Mouse (Mus musculus) mesoderm, embryonic 11.5 days (tissue): ENCODE measurements at regions not wholly inside any gene's neighbourhood (a gene's known extent, or its start where the extent isn't known, plus 50 kb on each side); places are given as distances from the start of the nearest gene placed in this dataset.

ENCODE experiments used
- DNase-seq: peaks from one replicate; pipeline ENCODE4 v3.0.0-alpha.2; 2012; ENCODE audit warnings: low read depth, low spot score

DNA sequence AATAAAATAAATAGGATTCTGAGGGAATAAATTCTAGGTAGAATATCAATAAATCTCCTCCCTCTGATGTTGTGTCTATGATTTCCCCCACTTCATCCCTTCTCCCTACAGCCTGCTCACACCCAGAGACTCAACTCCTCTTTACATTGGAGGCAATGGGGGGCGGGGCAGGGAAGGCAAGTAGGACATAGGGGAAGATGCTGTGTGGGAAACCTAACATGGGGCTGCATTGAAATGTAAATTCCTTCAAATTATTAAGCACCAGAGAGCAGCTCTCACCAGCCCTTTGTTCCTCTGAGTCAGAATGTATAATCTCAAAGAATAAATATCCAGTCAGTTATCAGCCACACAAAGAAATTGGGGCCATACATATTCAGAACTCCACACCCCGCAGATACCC lies 91.6 kb downstream of the Nuf2 start:
- peak; percentile 32 for DNase-seq

DNA sequence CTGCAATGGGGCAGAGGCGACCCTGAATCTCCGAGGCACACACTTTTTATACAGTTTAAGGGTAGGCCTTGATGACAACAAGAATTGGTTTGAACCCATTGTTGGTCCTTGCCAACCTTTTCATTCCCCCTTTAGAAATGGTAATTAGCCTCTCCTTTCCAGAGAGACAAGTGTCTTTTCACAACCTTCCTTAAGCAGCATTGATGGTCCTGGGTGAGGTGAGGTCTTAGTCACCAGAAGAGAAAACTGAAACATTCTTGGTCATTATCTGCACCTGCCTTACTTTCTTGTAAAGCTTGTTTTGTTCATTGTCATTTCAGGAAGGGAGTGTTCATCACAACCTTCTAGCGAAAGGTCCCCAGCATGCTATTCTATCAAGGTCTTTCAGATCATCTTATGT lies 93.3 kb downstream of the Nuf2 start:
- DNase-seq = no peak

DNA sequence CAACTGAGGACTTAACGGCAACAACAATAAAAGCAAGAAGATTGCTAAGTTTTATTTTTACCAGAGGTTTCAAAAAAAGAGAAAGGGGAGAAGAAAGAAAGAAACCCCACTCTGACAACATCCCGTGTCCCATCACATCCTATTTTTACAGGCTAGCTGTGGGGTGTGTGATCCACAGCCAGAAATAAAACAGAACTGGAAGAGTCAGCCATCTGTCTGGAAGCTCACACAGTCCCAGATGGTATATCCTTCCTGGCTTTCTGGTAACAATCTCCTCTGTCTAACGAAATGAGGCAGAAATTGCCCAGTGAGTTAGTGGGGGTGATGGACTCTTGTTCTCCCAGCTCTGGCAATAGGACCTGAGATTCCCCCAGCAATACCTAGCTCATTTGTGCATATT lies 108.9 kb downstream of the Nuf2 start:
- no peak for DNase-seq

DNA sequence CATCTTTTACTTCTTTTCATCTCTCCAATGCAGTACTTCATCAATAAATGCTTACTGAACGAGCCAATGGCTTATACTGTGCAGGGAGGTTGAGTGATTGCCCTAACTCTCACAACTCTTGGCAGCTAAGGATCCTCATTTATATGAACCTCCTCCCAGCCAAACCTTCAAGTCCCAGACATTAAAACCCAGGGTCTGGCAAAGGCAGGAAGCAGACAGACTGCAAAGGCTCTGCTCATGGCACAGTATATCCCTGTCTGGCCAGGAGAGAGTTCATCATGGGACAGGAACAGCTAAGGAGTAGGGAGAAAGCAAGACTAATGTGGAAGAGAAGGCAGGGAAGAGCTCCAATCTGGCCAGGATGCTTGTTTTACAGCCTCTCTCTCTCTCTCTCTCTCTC lies 109.6 kb downstream of the Nuf2 start:
- no peak for DNase-seq

DNA sequence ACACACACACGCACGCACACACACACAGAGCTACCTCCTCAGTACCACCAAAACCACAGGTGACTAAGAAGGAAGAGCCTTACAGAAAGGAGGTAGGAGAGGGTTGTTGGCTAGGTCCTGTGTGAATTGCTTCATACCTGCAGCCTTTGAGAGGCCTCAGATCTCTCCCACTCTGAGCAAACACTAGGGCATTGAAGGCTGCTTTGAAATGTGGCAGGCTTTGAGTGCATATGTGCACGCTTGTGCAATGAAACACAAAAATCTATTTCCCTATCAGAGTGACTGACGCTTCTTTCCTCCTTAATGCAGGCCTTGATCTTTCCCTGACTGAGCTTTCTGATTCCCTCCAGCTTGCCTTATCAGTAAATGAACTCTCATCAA lies 112.6 kb downstream of the Nuf2 start:
- no peak for DNase-seq

DNA sequence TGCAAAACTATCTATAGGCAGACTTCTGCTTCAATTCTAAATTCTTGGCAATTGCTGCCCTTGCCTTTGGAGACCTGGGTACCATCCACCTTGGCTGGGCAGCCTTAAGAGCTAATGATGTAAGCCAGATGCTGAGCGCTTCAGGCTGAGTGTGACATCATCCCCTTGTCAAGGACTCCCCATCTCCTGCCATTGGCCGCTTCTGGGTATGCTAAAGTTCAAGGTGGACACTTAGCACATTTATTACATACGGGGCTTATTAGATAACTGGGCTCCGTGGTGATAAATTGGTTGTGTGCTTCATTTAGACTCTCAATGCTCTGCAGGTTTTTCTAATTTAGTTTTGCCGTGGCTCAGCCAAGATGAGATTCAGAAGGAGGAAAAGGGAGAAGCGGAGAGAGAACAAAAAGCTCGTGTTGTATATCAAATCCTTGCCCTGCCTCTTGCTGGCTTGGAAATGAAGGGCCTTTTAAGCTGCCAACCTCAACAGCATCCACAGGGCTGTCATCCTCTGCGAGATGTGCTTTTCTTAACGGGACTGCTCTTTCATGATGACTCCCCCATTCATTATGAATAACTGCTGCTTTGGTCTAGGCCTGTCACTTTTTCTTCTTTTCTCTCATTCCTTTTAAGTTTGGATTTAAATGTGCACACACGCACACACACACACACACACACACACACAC lies 113.1 kb downstream of the Nuf2 start:
- no peak for DNase-seq

DNA sequence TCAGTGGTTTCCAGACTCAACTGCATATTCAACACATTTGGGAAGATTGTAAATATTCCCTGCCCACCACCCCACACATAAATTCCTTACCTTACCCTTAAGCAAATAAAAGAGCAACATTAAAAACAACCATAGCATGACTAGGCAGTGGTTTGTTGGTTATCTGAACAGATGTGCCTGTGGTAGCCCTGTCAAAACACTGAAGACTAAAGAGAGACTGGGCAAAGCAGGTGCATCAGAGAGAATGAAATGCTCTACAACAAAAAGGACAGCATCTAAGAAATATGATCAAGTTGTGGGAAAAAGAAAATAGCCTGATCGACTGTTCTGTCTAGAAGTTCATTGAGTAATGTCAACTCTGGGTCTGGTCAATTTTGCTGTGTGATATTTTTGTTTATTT lies 114.6 kb downstream of the Nuf2 start:
- DNase-seq = no peak

DNA sequence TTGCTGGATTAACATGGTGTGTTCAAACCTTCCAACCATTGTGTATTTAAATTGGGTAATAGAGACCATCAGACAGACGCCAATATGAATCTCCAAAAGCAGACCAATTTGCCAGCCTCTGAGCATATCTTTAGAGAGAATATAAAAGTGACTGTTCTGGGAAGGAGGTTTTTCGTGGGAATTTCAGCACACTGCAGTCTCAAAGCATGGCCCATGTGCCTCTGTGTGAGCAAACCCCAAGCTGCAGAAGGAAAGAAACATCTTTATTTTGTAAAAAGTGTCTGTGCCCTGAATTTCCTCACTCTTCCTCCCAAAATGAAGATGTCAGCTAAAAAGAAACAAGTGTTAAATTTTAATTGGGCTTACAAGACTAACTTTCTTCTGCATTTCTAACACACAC lies 123.1 kb downstream of the Nuf2 start:
- DNase-seq = no peak

DNA sequence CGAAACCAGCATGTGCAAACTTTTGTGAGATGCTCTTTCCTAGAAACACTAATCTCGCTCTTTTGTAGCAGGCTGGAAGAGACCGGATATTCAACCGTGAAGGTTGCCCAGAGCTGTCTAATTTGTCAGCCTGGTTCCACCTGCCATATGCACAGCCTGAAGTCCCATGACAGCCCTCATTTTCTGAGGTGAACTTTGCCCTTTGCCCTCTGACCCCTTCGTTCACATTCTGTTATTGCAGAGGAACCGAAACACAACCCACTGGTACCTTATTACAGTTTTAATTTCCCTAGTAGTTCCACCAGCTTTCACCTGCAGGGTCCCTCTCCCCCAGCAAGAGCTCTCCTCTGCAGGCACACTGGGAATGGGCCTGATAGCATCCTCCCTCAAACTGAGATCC lies 130.4 kb downstream of the Nuf2 start:
- DNase-seq = peak; percentile 23

DNA sequence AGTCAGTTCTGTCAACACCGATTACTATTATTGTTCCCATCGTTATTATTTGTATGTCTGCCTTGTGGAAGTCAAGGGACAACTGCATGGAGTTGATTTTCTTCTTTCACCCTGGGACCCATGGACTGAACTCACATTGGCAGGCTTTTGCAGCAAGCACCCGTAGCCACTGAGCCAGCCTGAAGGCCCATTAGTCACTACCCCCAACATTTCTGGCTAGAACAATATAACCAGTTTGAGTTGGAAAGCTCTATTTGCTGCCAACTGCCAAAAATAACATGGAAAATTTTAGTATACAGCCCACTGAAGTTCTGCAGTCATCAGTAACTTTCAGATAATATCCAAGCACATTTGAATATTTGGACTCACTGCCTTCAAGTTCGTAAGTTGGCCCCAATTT lies 133.9 kb downstream of the Nuf2 start:
- no peak for DNase-seq

DNA sequence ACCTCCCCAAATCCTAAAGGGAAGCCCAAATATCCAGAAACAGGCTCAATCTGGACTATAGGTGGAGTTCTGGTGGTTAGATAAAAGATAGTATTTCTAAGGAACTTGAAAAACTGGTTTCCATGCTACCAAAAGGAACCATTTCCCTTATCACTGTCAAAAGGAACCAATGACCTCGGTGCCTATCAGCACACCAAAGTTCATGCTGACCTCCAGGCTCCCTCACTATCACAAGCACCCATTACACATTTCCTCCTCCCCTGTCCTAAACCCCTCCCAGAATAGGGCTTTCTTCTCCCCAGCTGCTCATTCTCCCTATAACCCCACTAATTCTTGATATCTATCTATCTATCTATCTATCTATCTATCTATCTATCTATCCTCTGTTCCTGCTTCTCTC lies 144.2 kb downstream of the Nuf2 start:
- DNase-seq = no peak

DNA sequence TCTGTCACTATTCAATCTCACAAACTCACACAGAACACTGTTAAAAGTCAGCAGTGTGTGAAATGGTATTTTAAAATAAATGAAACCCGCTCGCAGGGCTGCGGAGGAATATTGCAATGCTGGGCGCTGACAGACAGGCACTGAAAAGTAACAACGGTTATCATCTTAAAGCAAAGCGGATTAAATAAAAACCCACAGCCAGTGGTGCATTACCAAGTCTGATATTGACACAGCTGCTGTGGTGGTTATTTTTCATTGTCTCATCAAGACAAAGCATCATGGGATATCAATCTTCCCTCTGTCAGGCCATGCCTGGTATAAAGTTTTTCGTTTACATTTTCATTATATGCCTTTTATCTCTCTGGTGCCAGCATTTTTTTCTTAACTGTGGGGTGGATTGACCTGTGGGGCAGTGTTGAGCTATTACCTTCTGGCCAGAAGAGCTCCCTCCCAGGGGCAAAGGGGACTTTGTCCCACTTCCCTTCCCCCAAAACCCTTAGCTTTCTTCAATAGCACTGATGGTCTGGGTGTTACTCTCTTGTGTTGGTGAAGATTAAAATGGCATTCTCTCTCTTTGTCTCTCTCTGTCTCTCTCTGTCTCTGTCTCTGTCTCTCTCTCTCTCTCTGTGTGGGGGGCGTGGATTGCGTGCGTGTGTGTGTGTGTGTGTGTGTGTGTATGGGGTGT lies 145.4 kb downstream of the Nuf2 start:
- DNase-seq = peak; percentile 43

DNA sequence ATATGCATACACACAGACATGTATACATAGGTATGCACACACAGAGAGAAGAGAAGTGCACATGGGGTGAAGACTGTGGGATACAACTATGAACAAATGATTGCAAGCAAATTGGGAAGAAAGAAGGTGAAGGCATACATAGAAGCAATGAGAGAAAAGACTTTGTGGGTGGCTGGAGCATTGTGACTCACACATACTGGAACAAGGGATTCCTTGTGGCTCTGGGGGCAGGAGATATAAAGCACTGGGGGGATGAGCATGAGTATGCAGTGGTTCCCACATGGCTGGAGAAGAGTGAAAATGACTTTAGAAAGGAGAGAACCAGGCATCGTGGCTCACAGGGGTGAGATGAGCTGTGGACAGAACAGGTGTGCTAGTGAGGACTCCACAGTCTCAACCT lies 156.6 kb downstream of the Nuf2 start:
- no peak for DNase-seq

DNA sequence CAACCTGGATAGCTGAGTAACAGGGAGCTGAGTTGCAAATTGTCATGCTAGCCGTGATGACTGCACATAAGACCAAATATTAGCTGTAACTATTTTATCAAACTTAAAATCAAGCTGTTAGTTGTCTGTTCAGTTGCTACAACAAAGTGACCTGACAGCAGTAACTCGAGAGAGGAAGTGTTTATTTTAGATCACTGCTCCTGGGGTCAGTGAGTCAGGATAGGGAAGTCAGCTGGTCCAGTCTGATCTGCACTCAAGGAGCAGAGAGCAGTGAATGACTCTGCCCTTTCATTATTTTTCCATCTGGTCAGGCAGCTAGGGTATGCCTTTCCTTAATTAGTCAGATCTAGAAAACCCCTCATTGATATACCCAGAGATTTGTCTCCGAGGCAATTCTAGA lies 162.5 kb downstream of the Nuf2 start:
- no peak for DNase-seq

DNA sequence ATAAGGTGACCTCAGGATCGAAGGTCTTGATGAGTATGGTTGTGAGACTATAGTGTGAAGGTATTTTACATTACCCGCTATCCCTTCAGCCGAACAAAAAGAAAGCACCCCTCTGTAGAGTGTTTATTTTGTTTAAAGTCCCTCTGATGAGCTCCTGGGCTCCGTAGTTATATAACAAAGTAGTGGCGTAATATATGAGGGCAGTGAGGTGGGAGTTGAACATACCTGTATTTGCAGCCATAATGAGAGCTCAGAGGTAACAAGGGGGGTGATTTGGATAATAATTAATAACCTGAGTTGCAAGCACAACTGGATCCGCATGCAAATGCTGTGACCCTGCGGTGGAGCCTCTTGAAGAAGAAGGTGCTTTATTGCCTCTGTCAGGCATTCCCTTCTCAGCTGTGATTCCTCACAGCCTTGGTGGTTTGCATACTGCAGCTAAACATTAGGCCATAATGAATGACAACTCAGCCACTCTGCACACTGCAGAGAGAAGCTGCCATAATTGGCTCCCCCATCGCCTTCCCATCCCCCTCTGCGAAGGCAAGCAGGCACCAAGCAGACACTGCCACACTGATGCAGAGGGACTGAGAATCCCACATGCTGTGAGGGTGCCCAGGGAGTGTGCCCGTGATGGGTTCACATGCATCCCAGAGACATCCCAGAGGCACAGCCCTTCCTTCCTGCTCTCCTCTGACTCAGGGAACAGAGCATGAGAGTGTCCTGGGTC lies 163.3 kb downstream of the Nuf2 start:
- no peak for DNase-seq

DNA sequence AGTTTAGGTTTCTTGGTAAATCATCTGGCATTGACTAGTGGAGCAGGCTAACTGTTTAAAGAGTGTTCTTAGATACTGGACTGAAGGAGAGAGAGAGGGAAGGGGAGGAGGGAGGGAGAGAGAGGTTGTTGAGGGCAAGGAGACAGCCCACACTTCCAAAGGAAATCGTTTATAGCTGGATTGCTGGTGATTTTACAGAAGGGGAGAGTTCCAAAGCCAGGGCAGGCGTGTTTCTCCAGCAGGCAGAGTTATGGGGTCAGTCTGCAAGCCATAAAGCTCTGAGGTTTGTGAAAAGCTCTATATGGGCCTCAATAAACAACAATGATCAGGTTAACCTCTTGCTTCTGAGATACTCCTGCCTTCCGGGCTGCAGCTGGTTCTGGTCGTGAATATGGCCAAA lies 163.9 kb downstream of the Nuf2 start:
- DNase-seq = no peak

DNA sequence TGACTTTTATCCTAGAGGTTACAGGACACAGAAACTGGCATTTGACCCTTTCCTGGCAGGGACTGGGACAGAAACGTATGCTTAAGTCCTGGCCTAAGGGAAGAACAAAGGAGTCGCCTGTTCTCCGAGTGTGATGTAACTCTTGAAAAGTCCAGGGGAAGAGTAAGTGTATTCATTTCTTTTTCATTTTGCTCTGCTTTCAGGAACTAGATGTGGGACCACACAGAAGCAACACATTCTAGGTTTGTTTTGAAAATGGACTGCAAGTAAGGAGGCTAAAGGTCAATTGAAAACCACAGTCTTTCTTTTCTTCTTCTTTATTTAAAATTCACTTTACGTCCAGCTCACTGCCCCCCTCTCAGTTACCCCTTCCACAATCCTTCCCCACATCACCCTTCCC lies 168.7 kb downstream of the Nuf2 start:
- DNase-seq = no peak

DNA sequence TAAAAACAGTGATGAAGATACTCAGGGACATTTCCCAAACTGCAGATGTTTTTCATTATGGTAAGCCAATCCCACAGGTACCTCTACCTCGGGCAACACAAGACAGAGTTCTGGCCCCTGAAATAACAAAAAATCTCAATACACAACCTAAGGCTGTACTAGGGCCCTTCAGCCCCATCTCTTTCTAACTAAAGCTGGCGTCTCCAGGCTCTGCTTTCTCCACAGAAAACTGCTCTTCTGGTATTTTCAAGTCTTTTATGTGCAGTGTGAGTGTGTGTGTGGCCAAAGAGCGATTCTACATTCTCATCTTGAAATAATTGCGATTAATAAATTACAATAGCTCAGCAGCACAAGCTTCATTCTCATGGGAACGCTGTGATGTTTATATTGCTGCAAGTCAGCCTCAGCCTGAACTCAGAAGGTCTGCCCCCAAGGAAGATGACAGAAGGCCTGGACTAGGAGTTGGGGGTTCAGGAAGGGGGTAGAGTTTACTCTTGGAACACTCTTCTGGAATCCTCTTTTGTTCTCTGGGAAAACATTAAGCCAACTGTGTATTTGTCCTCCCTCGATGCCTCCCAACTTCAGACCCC lies 173.5 kb downstream of the Nuf2 start:
- DNase-seq = no peak

DNA sequence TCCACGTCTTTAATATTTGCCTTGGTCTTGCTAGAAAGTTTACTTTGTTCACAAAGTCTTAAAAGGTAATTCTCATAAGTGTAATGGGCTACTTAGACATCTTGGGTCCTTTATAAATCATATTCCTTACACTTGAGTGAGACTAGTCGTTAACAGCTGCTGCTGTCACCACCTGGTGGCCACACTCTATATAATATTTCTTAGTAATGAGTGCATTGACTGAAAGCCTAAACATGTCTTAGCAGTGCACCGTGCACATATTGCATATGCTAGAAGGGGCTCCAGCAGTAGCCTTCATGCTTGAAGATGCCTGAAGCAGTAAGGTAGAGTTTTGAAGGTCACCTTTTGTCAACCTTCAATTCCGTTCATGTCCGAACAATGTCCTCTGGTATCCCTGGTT lies 177.2 kb downstream of the Nuf2 start:
- DNase-seq = no peak

DNA sequence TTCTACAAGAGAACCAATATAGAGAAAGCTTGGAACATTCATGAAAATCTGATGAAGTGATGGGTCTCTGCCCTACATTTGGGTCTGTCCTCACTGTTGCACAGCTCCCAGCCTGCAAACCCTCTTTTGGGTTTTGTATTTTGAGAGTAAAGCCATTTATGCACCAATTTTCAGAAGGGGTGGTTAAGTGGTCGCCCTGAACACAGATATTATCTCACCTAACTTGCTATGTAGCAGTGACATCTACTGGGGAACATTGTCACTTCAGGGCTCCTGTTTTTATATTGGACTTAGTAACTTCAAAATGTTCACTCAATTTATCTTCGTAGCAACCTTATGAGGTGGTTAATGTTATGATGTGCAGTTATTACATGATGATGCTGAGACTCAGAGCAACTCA lies 183.6 kb downstream of the Nuf2 start:
- DNase-seq = peak; percentile 39

DNA sequence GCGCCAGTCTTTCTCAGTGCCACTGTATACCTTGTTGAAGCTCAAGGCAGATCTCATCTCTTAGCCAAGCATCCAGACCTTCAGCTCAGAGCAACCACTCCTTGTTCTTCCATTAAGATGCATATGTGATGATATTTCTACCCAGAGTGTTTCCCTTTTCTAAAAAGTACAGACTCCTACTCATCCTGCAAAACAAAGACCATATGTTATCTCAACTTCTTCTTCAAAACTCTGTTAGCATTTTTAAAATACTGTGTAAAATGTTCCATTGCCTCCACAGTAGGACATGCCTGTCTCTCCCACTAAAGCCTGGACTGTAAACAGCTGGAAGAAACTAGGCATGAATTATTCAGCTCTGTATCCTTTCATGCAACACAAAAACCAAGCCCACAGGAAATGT lies 184.4 kb downstream of the Nuf2 start:
- no peak for DNase-seq

DNA sequence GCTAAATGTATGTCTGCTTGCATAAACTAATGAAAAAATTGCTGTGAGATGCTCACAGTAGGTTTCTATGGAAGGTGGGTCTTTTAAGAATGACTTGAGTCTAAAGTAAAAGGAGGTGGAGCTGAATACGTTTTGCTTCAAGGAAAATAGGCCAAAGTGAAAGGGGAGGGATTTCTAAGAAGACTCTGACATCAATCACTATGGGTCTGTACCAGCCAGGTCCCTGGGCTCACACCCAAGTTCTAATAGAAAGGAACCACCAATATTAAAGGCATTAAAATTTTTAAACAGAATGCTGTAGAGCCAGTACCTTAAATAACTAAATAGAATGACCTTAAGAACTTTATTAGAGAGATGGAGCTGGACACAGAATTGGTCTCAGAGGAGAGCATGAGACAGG lies 190.1 kb downstream of the Nuf2 start:
- DNase-seq = no peak

DNA sequence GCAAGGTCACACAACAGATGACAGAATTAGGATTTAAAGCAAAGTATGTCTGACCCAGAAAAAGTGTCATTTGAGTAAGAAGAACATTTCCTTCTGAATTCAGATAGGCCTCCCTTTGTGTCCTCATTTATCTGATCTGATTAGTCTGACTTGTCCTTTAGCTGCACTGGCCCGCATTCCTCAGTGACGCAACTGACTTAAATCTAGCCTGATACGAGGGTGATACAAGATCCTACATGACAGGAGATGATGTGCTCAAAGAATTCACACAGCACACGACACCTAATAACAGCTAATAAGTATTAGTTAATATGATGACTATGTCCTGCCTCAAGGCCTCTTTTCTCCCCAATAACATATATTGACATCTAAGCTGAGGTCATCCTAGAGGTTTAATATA lies 192.8 kb downstream of the Nuf2 start:
- DNase-seq = no peak
